Mouse (Mus musculus) embryonic facial prominence, embryonic 13.5 days (tissue): Measurements from ENCODE around the gene Rassf3. TPM values are rescaled to one million over a fixed set of nuclear protein-coding genes. Genes with fewer than 3 reads are reported as not detected.

Experiments
- polyA plus RNA-seq: library from polyadenylated mRNA; unstranded; fragments of >200 nt; fragmentation: Nextera tagmentation; extraction: Ambion mirVana; gene quantifications from 2 replicates; pipeline ENCODE4 v1.2.1, GENCODE M21; 2015

Gene Rassf3
- polyA plus RNA-seq, 1 experiment from 2014 or later, result 20.8 TPM

Other genes with a start within 250 kb of the Rassf3 start
- 1.6 and 2.1 TPM in 2 replicates for gene Tbc1d30, start 125.1 kb downstream of the Rassf3 start, polyA plus RNA-seq
- 48.5 and 49.5 TPM in 2 replicates for gene Gns, start 111.3 kb downstream of the Rassf3 start, polyA plus RNA-seq
- 32.3 and 35.9 TPM in 2 replicates for gene Tbk1, start 110.4 kb upstream of the Rassf3 start, polyA plus RNA-seq
- 48.1 and 61.6 TPM in 2 replicates for gene Xpot, start 150.0 kb upstream of the Rassf3 start, polyA plus RNA-seq
- gene D930020B18Rik, start 165.2 kb upstream of the Rassf3 start, polyA plus RNA-seq, result 0.76 and 2.4 TPM in 2 replicates